Mouse (Mus musculus) E14TG2a.4 (cell line): ENCODE measurements around the gene Defb47.

ENCODE experiments used
- CTCF ChIP-seq: conservative IDR thresholded peaks from 2 replicates; pipeline ENCODE4 v1.5.1; 2014; ENCODE audit warnings: low read length
- NANOG ChIP-seq: IDR thresholded peaks from 2 replicates; pipeline ENCODE4 v1.6.1; 2014; ENCODE audit warnings: borderline replicate concordance, low read length, mixed read lengths
- POU5F1 ChIP-seq: IDR thresholded peaks from 2 replicates; pipeline ENCODE4 v1.6.1; 2014; ENCODE audit warnings: low read length, borderline replicate concordance

DNA sequence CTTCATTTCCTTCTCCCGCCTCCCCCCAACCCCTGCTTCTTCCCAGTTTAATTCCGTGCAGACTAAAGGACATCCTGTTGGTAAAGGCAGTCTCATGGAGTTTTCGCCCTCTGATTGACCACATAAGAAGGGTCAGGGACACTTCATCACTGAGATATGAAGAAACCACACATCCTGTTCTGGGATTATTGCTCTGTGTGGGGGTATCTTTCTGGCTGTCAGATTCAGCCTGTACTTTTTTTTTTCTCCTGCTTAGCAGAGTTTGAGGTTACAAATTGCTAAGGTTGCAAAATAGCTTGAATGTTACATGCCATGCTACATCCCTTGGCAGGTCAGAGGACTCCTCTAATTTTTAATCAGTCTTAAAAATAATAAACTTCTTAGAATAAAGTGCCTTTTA, 6.6 kb upstream of the Defb47 start:
- TF ChIP-seq CTCF: no peak
- TF ChIP-seq POU5F1: no peak
- TF ChIP-seq NANOG: no peak
